Mouse (Mus musculus): ENCODE measurements around the gene Dync1i1.

DNA sequence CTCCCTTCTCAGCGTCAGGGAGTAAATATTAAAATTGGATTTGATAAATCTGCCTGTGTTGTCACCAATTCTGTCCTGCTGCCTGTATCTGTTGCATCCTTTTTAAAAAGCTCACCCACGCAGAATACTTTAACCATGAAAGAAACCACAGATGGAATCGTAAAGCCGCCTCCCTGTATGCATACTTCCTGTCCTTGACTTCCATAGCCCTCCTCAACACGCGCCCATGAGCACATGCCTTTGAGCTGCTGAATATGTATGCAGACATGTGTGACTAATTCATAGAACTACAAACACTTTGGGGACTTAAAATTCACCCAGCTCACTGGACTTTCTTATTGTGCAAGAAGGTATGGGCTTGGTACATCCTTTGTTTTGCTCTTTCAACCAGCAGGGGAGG is 272.1 kb downstream of the Dync1i1 start:
- TF ChIP-seq CTCF (IDR thresholded peaks at IDR 0.05; ENCODE audit: borderline replicate concordance, extremely low read depth, insufficient read depth, insufficient read length): no peak
- no peak for TF ChIP-seq POLR2A (IDR thresholded peaks at IDR 0.05; ENCODE audit: borderline replicate concordance, extremely low read depth, insufficient read depth, insufficient read length, poor library complexity, severe bottlenecking)
